ENCODE assay signal across 26 mouse cellular contexts in genomic region chr1:61849029-61849714, GRCm38 (mm10).
DNase-seq lines count a peak whose midpoint lies in the region; ATAC-seq lines count a peak whose summit lies in the region.
"Had no signal": no experiment of that assay in that cellular context is flagged by ENCODE, and none has a peak within 500 bp of the region (broad histone marks: within the 10 kb centered on the region; RNA-seq: fewer than 3 reads in every experiment).

No protein-coding gene starts in this region.

- H3K4me2 ChIP-seq in heart, embryonic 14.5 days (ENCODE audit: low read length): peak overlapping the region; percentile 42
- H3K4me2 ChIP-seq in hindbrain, embryonic 13.5 days: no peak overlapping the region
- H3K4me2 ChIP-seq in hindbrain, embryonic 16.5 days (ENCODE audit: low read length): no peak overlapping the region
- no peak overlapping the region for H3K4me2 ChIP-seq in midbrain, embryonic 16.5 days (ENCODE audit: low read length)
- H3K4me2 ChIP-seq: embryonic facial prominence, embryonic 13.5 days; limb, embryonic 15.5 days; liver, embryonic 13.5 days; lung, embryonic 14.5 days had no signal

- peaks cover 6 to 15% of the 10 kb centered on the region in 2 experiments for H3K4me1 ChIP-seq in heart, embryonic 14.5 days (ENCODE audit: control insufficient read depth in 2 of 2, insufficient read depth in 2 of 2, low read length in 2 of 2)
- peaks cover 5% of the 10 kb centered on the region; the same call in 1 of the 2 replicates for H3K4me1 ChIP-seq in heart, embryonic 10.5 days
- H3K4me1 ChIP-seq in hindbrain, embryonic 13.5 days (replicated peaks): 0 out of 2 replicates have a peak, but pooled peaks cover 4% of the 10 kb centered on the region
- H3K4me1 ChIP-seq in hindbrain, embryonic 16.5 days (ENCODE audit: control insufficient read depth, insufficient read depth, low read depth, low read length): no peaks in the 10 kb centered on the region
- peaks cover 10% of the 10 kb centered on the region; the same call in 1 of the 2 replicates for H3K4me1 ChIP-seq in midbrain, embryonic 16.5 days (ENCODE audit: control insufficient read depth, insufficient read depth, low read length)
- H3K4me1 ChIP-seq: embryonic facial prominence, embryonic 13.5 days; limb, embryonic 10.5 days; limb, embryonic 15.5 days; liver, embryonic 13.5 days had no signal

- H3K9me3 ChIP-seq in heart, embryonic 14.5 days (ENCODE audit: control insufficient read depth, low read length): no peaks in the 10 kb centered on the region
- H3K9me3 ChIP-seq in heart, embryonic 10.5 days: no peaks in the 10 kb centered on the region
- H3K9me3 ChIP-seq in hindbrain, embryonic 13.5 days: no peaks in the 10 kb centered on the region
- H3K9me3 ChIP-seq in hindbrain, embryonic 16.5 days (ENCODE audit: control insufficient read depth, low read length): no peaks in the 10 kb centered on the region
- no peaks in the 10 kb centered on the region for H3K9me3 ChIP-seq in midbrain, embryonic 16.5 days (replicated peaks; ENCODE audit: control insufficient read depth, low read length, poor library complexity, severe bottlenecking)
- H3K9me3 ChIP-seq: embryonic facial prominence, embryonic 13.5 days; limb, embryonic 10.5 days; limb, embryonic 15.5 days; liver, embryonic 13.5 days had no signal

- H3K27me3 ChIP-seq in heart, embryonic 14.5 days (ENCODE audit: control insufficient read depth, insufficient read depth, low read length): no peaks in the 10 kb centered on the region
- no peaks in the 10 kb centered on the region for H3K27me3 ChIP-seq in heart, embryonic 10.5 days (ENCODE audit: insufficient read depth, poor library complexity, severe bottlenecking)
- no peaks in the 10 kb centered on the region for H3K27me3 ChIP-seq in hindbrain, embryonic 13.5 days
- no peaks in the 10 kb centered on the region for H3K27me3 ChIP-seq in hindbrain, embryonic 16.5 days (replicated peaks; ENCODE audit: control insufficient read depth, insufficient read depth, low read length)
- no peaks in the 10 kb centered on the region for H3K27me3 ChIP-seq in midbrain, embryonic 16.5 days (ENCODE audit: control insufficient read depth, insufficient read depth, low read depth, low read length)
- H3K27me3 ChIP-seq: embryonic facial prominence, embryonic 13.5 days; limb, embryonic 15.5 days; liver, embryonic 13.5 days had no signal

- no peak for ATAC-seq in heart, embryonic 14.5 days (ENCODE audit: insufficient number of reproducible peaks, insufficient read depth, low FRiP score, low read depth)
- ATAC-seq in hindbrain, embryonic 13.5 days (ENCODE audit: low FRiP score): no peak
- ATAC-seq in hindbrain, embryonic 16.5 days: no peak
- no peak for ATAC-seq in midbrain, embryonic 16.5 days
- ATAC-seq: intestine, embryonic 16.5 days had no signal

- DNase-seq in heart, embryonic 10.5 days (ENCODE audit: low spot score): no peak
- DNase-seq in retina, postnatal 1 day: peak; percentile 11
- DNase-seq in retina, embryonic 14.5 days (ENCODE audit: low spot score): no peak
- no peak for DNase-seq in lung, adult 18-20 months
- DNase-seq: adrenal gland, postnatal 25 days; B cell, adult 2 months; cerebellum, adult 18-20 months; gastrocnemius, postnatal 14 days; kidney, adult 8-10 months; kidney, postnatal 4 days; liver, embryonic 13.5 days; lung, embryonic 14.5 days; lung, postnatal 14 days; right cerebral cortex, adult 18-20 months; spleen, adult 18-20 months; thymus, postnatal 14 days had no signal

- H3K4me3 ChIP-seq in heart, embryonic 14.5 days (ENCODE audit: control insufficient read depth in 1 of 2, insufficient read depth in 1 of 2, low read depth in 1 of 2, low read length in 2 of 2): peak overlapping the region; percentile 9; a peak in 2 of 4 replicates
- no peak overlapping the region for H3K4me3 ChIP-seq in heart, embryonic 10.5 days
- H3K4me3 ChIP-seq in hindbrain, embryonic 13.5 days: no peak overlapping the region
- H3K4me3 ChIP-seq in hindbrain, embryonic 16.5 days (ENCODE audit: low read length): no peak overlapping the region
- no peak overlapping the region for H3K4me3 ChIP-seq in midbrain, embryonic 16.5 days (ENCODE audit: low read depth, low read length)
- H3K4me3 ChIP-seq: embryonic facial prominence, embryonic 13.5 days; limb, embryonic 10.5 days; limb, embryonic 15.5 days; liver, embryonic 13.5 days; myocyte had no signal

- no peaks in the 10 kb centered on the region for H3K36me3 ChIP-seq in heart, embryonic 14.5 days (ENCODE audit: control insufficient read depth, insufficient read depth, low read length)
- no peaks in the 10 kb centered on the region for H3K36me3 ChIP-seq in heart, embryonic 10.5 days
- no peaks in the 10 kb centered on the region for H3K36me3 ChIP-seq in hindbrain, embryonic 13.5 days
- no peaks in the 10 kb centered on the region for H3K36me3 ChIP-seq in hindbrain, embryonic 16.5 days (ENCODE audit: control insufficient read depth, insufficient read depth, low read length)
- H3K36me3 ChIP-seq in midbrain, embryonic 16.5 days (ENCODE audit: control insufficient read depth, insufficient read depth, low read length): no peaks in the 10 kb centered on the region
- H3K36me3 ChIP-seq: embryonic facial prominence, embryonic 13.5 days; limb, embryonic 10.5 days; limb, embryonic 15.5 days; liver, embryonic 13.5 days had no signal

- peak overlapping the region; percentile 37 to 39; a peak in 1 of 4 replicates for H3K27ac ChIP-seq in heart, embryonic 14.5 days (replicated peaks in 1 of 2; ENCODE audit: control insufficient read depth in 1 of 2, insufficient read depth in 1 of 2, low read depth in 2 of 2, low read length in 2 of 2)
- no peak overlapping the region for H3K27ac ChIP-seq in heart, embryonic 10.5 days
- peak overlapping the region; percentile 20; the same call in 1 of the 2 replicates for H3K27ac ChIP-seq in hindbrain, embryonic 13.5 days
- no peak overlapping the region for H3K27ac ChIP-seq in hindbrain, embryonic 16.5 days (ENCODE audit: low read depth, low read length)
- H3K27ac ChIP-seq in midbrain, embryonic 16.5 days (ENCODE audit: low read length): peak overlapping the region; percentile 28
- H3K27ac ChIP-seq: embryonic facial prominence, embryonic 13.5 days; kidney, postnatal 0 days; limb, embryonic 10.5 days; limb, embryonic 15.5 days; liver, embryonic 13.5 days had no signal

- no peak overlapping the region for H3K9ac ChIP-seq in heart, embryonic 14.5 days (ENCODE audit: low read length)
- no peak overlapping the region for H3K9ac ChIP-seq in hindbrain, embryonic 13.5 days
- H3K9ac ChIP-seq in hindbrain, embryonic 16.5 days (ENCODE audit: low read depth, low read length): no peak overlapping the region
- no peak overlapping the region for H3K9ac ChIP-seq in midbrain, embryonic 16.5 days (ENCODE audit: low read depth, low read length)
- H3K9ac ChIP-seq: embryonic facial prominence, embryonic 13.5 days; limb, embryonic 15.5 days; liver, embryonic 13.5 days; lung, embryonic 14.5 days had no signal

- 33% methylated on average over 6 of the region's 6 CpGs for WGBS in heart, embryonic 14.5 days
- WGBS in heart, embryonic 10.5 days: 60% methylated on average over 6 of the region's 6 CpGs
- 66% methylated on average over 6 of the region's 6 CpGs for WGBS in hindbrain, embryonic 13.5 days
- WGBS in hindbrain, embryonic 16.5 days: 69% methylated on average over 6 of the region's 6 CpGs
- WGBS in midbrain, embryonic 16.5 days: 58% methylated on average over 6 of the region's 6 CpGs

Comparison
In these comparisons a context has a peak if more than half of its experiments do, and no peak if none do; other contexts are left out.
1. H3K27ac ChIP-seq: peak in heart, embryonic 14.5 days (2 of 2), hindbrain, embryonic 13.5 days (single experiment) and midbrain, embryonic 16.5 days (single experiment); none in heart, embryonic 10.5 days (single experiment) and hindbrain, embryonic 16.5 days (single experiment).
2. H3K4me3 ChIP-seq: peak in heart, embryonic 14.5 days (2 of 2); none in heart, embryonic 10.5 days (single experiment), hindbrain, embryonic 13.5 days (single experiment), hindbrain, embryonic 16.5 days (single experiment) and midbrain, embryonic 16.5 days (single experiment).